Mouse (Mus musculus): Measurements from ENCODE around the gene Olfr1157.

Olfr1157 gene

DNA sequence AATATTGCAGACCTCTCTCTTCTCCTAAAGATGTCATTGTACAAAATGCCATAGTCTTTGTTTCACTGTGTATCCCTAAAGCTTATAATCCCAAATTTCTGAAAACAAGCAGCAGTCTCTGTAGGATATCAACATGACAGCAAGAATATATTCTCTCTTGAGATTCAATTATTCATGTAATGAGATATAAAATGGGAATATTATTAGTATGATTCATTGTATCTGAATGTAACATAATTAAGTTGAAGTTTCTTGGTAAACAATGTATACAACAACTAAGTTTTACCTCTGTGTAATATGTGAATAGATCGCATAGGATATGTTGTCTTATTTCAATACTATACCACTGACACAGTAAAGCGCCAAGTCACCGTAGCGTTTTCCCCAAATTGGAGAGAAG lies at the start of gene Olfr1157:
Olfr1157 (minus strand) TSS at position 101 of the 400 bp plus-strand sequence.
- no peak for DNase-seq (ENCODE audit: low spot score)

DNA sequence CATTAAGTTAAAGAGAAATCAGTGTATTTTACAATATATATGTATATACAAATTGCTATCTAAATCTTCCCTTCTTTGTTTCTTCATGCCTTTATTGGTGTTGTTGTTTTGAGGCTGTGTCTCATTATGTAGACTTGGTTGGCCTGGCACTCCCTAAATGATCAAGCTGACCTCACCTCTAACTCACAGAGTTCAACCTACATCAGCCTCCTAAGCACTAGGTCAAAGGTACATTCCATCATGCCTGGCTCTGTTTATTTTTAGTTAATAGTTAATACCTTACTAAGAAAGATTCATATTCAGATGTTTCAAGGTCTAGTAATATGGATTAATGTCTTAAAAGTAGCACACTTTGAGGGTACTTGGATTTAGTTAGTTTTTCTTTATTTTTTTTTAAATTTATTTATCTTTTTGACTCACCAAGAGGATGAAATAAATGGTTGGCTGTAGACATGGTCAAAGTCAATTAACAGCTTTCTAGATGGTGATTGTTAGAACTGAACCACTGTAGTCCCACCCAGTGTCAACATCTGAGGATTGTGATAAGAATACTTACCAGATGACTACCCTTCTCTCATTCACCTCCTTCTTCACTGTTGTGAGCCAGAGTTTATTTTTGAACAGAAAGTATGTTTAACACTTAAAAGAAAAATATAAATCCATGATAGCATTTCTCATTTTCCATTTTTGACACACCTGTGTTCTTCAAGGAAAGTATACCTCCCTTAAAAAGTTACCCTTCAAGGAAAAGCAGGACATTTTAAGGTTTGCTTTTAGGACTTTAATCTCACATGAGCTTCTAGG lies 39.6 kb upstream of the Olfr1157 start, which contains the start of gene Olfr1160:
Olfr1160 (minus strand) TSS at position 754 of the 804 bp plus-strand sequence.
- DNase-seq (ENCODE audit: low spot score) = no peak

DNA sequence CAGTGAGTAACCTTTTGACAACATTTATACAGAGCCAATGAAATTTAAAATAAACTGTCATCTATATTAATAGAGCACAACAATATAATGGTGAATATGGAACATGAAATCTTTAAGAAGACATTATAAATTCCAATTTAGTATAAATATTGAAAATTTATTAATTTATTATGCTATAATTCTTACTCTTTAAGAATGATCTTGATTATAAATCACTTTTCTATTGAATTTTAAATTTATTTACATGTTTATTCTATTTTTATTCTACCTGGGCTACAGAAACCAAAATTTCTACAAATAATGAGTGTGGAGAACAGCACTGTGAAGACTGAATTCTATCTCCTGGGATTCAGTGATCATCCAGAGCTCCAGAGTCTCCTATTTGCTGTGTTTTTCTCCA lies 21.7 kb upstream of the Olfr1157 start, which contains the start of gene Olfr1158:
Olfr1158 (plus strand) TSS at position 301 of the 400 bp plus-strand sequence.
- no peak for DNase-seq (ENCODE audit: low spot score)

DNA sequence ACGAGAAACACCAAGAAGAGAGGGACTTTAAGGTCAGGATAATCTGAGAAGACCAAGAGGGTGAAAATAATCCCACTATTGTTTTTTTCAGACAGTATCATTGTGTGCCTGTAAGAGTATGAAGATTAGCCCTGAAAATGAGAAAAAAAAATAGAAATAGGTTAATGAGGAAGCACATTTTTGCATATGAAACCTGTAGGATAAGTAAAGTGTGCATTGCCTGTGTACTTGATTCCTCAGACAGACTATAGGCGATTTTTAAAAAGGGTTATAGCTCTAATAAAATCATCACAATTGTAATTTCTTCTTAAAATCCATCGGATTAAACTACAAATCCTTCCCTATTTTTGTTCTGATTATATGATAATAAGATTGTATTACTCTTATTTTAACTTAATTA lies 6.5 kb upstream of the Olfr1157 start, which contains the start of gene Olfr74:
Olfr74 (minus strand) TSS at position 101 of the 400 bp plus-strand sequence.
- no peak for DNase-seq (ENCODE audit: low spot score)

DNA sequence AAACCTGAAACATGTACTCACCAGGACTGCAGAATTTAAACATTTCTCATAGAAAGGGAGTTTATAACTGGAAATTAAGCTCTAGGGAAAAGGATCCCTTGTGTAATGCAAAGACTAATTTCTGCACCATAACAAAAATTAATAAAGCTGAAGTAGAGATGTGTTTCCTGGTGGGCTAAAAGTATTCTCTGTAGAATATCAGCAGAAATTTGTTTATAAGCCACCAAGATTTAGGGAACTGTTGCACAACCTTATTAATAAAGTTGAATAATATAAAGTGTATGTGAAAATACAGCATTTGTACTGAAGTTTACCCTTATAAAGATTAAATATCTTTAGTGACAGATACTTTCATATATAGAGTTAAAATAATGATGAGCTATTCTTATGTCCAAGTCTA lies 15.1 kb downstream of the Olfr1157 start, which contains the start of gene Olfr1156:
Olfr1156 (minus strand) TSS at position 101 of the 400 bp plus-strand sequence.
- no peak for DNase-seq (ENCODE audit: low spot score)

DNA sequence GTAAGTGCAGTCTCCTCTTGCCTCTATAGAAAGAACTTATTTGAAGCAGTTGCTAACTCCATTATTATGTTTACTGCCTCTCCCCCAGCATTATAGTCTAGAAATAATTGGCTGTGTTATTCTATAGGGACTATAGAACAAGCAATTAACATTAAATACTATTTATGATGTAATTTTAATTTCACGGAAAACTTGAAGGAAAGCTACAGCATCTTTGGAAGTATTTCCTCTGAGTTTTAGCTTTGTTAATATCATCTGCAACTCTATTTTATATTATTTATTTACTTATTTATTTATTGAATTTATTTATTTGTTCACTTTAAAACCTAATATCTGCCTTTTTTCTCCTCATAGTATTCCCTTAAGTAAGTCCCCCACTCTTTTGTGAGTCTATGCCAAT lies 23.1 kb downstream of the Olfr1157 start, which contains the start of gene Olfr1155:
Olfr1155 (minus strand) TSS at position 101 of the 400 bp plus-strand sequence.
- DNase-seq (ENCODE audit: low spot score) = no peak

All from adipocyte (in vitro differentiated cells).